Mouse (Mus musculus) spleen, adult 2 months (tissue): ENCODE measurements around the gene Tmc6. TPM values are rescaled to one million over a fixed set of nuclear protein-coding genes. Genes with fewer than 3 reads are reported as not detected.
A peak's percentile ranks its signal among the peaks of the same experiment; 100 is the strongest.
"Not testable (repeated sequence)": the region's sequence is repeated elsewhere in the genome, so short reads cannot be mapped to it uniquely, and the experiment has no call there.

Source experiments
- DNase-seq, 2 experiments: peaks; one replicate each; pipeline versions ENCODE4 v3.0.0 to v3.0.0-alpha.2; 2012 to 2021; ENCODE audit warnings: low spot score in 2 of 2, low read depth in 1 of 2
- H3K27ac ChIP-seq: fragments of 200-500 bp; 2 replicates; pipeline ENCODE4 v1.5.1; 2012; ENCODE audit warnings: low read length, inconsistent platforms; ENCODE audit not compliant: insufficient read depth
- H3K27me3 ChIP-seq: fragments of 200-500 bp; 2 replicates; pipeline ENCODE4 v1.6.1; 2012; ENCODE audit warnings: mild to moderate bottlenecking, moderate library complexity, low read length, inconsistent platforms; ENCODE audit not compliant: control insufficient read depth, insufficient read depth
- H3K36me3 ChIP-seq: fragments of 200-500 bp; 2 replicates; pipeline ENCODE4 v1.6.1; 2012; ENCODE audit warnings: mild to moderate bottlenecking, low read length, inconsistent platforms; ENCODE audit not compliant: control insufficient read depth, insufficient read depth
- H3K4me1 ChIP-seq: fragments of 200-500 bp; 2 replicates; pipeline ENCODE4 v1.6.1; 2011; ENCODE audit warnings: inconsistent platforms; ENCODE audit not compliant: control insufficient read depth, insufficient read depth, insufficient read length
- H3K4me3 ChIP-seq: fragments of 200-500 bp; 2 replicates; pipeline ENCODE4 v1.5.1; 2011; ENCODE audit warnings: mild to moderate bottlenecking, inconsistent platforms; ENCODE audit not compliant: insufficient read depth, insufficient read length; ENCODE audit errors: extremely low read depth
- CTCF ChIP-seq: fragments of 200-500 bp; IDR thresholded peaks from 2 replicates; pipeline ENCODE4 v1.5.1; 2011; ENCODE audit warnings: mild to moderate bottlenecking, inconsistent platforms; ENCODE audit not compliant: insufficient read depth, insufficient read length, insufficient replicate concordance; ENCODE audit errors: extremely low read depth
- POLR2A ChIP-seq: fragments of 200-500 bp; IDR thresholded peaks from 2 replicates; pipeline ENCODE4 v1.6.1; 2011; ENCODE audit warnings: low read depth, low read length, inconsistent platforms
- WGBS: fragments of 180-500 bp; shearing (Covaris S2); methylation state at CpG from one replicate; pipeline ENCODE4 v1.1.7; 2018; 5-methylcytosine and 5-hydroxymethylcytosine counted together
- polyA plus RNA-seq: library from polyadenylated mRNA; depleted of rRNA; stranded (reverse); fragments of >200 nt; gene quantifications from 2 replicates; pipeline ENCODE4 v1.2.3, GENCODE M21; 2012

Tmc6 gene
- polyA plus RNA-seq, 1 experiment = 119 TPM

- TF ChIP-seq CTCF (0 out of 2 replicates have a peak, but pooled peaks have one; percentile 9), POLR2A (no peak)
- no peaks in the 10 kb centered on the region for H3K36me3 ChIP-seq
- 70% methylated on average over 23 of the region's 23 CpGs for WGBS
- 0 out of 2 replicates have a peak overlapping the region, but pooled peaks have one; percentile 23 for H3K27ac ChIP-seq
- H3K27me3 ChIP-seq = no peaks in the 10 kb centered on the region
- peak in 1 of 2 experiments; percentile 54 for DNase-seq
- no peak overlapping the region for H3K4me3 ChIP-seq
- H3K4me1 ChIP-seq = peaks cover 15% of the 10 kb centered on the region; the same call in 1 of the 2 replicates
Observed at GRCm38 (mm10) chr11:117790703-117791440, 8.9 kb upstream of the Tmc6 start.

GRCm38 (mm10) chr11:117790286-117790685, 8.3 kb upstream of the Tmc6 start:
- Histone ChIP-seq H3K36me3 (no peaks in the 10 kb centered on the region), H3K27ac (no peak overlapping the region), H3K4me1 (peaks cover 13% of the 10 kb centered on the region; the same call in 1 of the 2 replicates), H3K4me3 (no peak overlapping the region), H3K27me3 (no peaks in the 10 kb centered on the region)
- DNase-seq = peak in 1 of 2 experiments; percentile 72
- 21% methylated on average over 14 of the region's 14 CpGs for WGBS
- TF ChIP-seq POLR2A = no peak
- peak; percentile 86; the same call in 1 of the 2 replicates for TF ChIP-seq CTCF

- H3K4me1 ChIP-seq, H3K4me3 ChIP-seq, DNase-seq, H3K27ac ChIP-seq, H3K27me3 ChIP-seq, H3K36me3 ChIP-seq: not testable (repeated sequence)
- 85% methylated on average over 7 of the region's 7 CpGs for WGBS
Observed at GRCm38 (mm10) chr11:117788481-117788880, 6.5 kb upstream of the Tmc6 start.

- 20% methylated on average over 10 of the region's 10 CpGs for WGBS
- H3K4me1 ChIP-seq = no peaks in the 10 kb centered on the region; the same call in 1 of the 2 replicates
- H3K27me3 ChIP-seq = no peaks in the 10 kb centered on the region
- no peak overlapping the region for H3K27ac ChIP-seq
- peaks cover 6% of the 10 kb centered on the region for H3K36me3 ChIP-seq
- TF ChIP-seq CTCF (peak; percentile 80; the same call in 1 of the 2 replicates), POLR2A (no peak)
- peak in 1 of 2 experiments; percentile 80 for DNase-seq
- H3K4me3 ChIP-seq = no peak overlapping the region
Observed at GRCm38 (mm10) chr11:117786294-117786693, 4.3 kb upstream of the Tmc6 start.

GRCm38 (mm10) chr11:117783683-117784309, 1.8 kb upstream of the Tmc6 start:
- Histone ChIP-seq H3K36me3 (peaks cover 6% of the 10 kb centered on the region), H3K27ac (peak overlapping the region; percentile 99), H3K4me1 (peaks cover 5% of the 10 kb centered on the region; the same call in 1 of the 2 replicates), H3K4me3 (no peak overlapping the region; the same call in 1 of the 2 replicates), H3K27me3 (no peaks in the 10 kb centered on the region)
- TF ChIP-seq CTCF (no peak), POLR2A (no peak)
- WGBS = 71% methylated on average over 10 of the region's 10 CpGs
- DNase-seq = peak in 1 of 2 experiments; percentile 49

- no peaks in the 10 kb centered on the region for H3K27me3 ChIP-seq
- TF ChIP-seq CTCF (peak; percentile 60), POLR2A (peak; percentile 73)
- peak in 1 of 2 experiments; percentile 81 for DNase-seq
- WGBS = 6% methylated on average over 31 of the region's 31 CpGs
- peaks cover 12% of the 10 kb centered on the region for H3K36me3 ChIP-seq
- H3K4me1 ChIP-seq = peaks cover 11% of the 10 kb centered on the region; the same call in 1 of the 2 replicates
- H3K27ac ChIP-seq = peak overlapping the region; percentile 99
- peak overlapping the region; percentile 86 for H3K4me3 ChIP-seq
Observed at GRCm38 (mm10) chr11:117783089-117783488, 1.1 kb upstream of the Tmc6 start.

GRCm38 (mm10) chr11:117782705-117783034, 672 bp upstream of the Tmc6 start:
- H3K36me3 ChIP-seq = peaks cover 15% of the 10 kb centered on the region
- H3K27ac ChIP-seq = peak overlapping the region; percentile 99
- peaks cover 12% of the 10 kb centered on the region; the same call in 1 of the 2 replicates for H3K4me1 ChIP-seq
- no peak for TF ChIP-seq POLR2A
- TF ChIP-seq CTCF = no peak
- peak overlapping the region; percentile 86 for H3K4me3 ChIP-seq
- no peaks in the 10 kb centered on the region for H3K27me3 ChIP-seq
- WGBS = 14% methylated on average over 9 of the region's 9 CpGs
- no peak for DNase-seq
